Mouse (Mus musculus): Measurements from ENCODE around the gene Dhx40. TPM values are rescaled to one million over a fixed set of nuclear protein-coding genes. Genes with fewer than 3 reads are reported as not detected.
"Not testable (repeated sequence)": the region's sequence is repeated elsewhere in the genome, so short reads cannot be mapped to it uniquely, and the experiment has no call there.

Gene Dhx40
- polyA plus RNA-seq, 1 experiment = 5.4 TPM

- Histone ChIP-seq H3K27me3 (ENCODE audit: control insufficient read depth, insufficient read depth, low read length) (no peaks in the 10 kb centered on the region), H3K4me3 (ENCODE audit: control insufficient read depth, insufficient read depth, low read length) (no peak overlapping the region), H3K4me1 (replicated peaks; ENCODE audit: control insufficient read depth, insufficient read depth, low read length) (peaks cover 3% of the 10 kb centered on the region), H3K27ac (ENCODE audit: control insufficient read depth, insufficient read depth, low read length) (no peak overlapping the region), H3K36me3 (ENCODE audit: control insufficient read depth, insufficient read depth, low read length) (peaks cover 3% of the 10 kb centered on the region; the same call in 1 of the 2 replicates)
- DNase-seq = no peak
- no peak for TF ChIP-seq CTCF (IDR thresholded peaks at IDR 0.05; ENCODE audit: borderline replicate concordance, control insufficient read depth, extremely low read depth, insufficient read depth, low read length, poor library complexity)
- TF ChIP-seq POLR2A (IDR thresholded peaks at IDR 0.05; ENCODE audit: control insufficient read depth, extremely low read depth, insufficient read depth, low read length, poor library complexity) = no peak
- WGBS = 92% methylated on average over 2 of the region's 2 CpGs
These were observed 3.2 kb upstream of the Dhx40 start for GRCm38 (mm10) chr11:86810572-86811325.

- Histone ChIP-seq H3K27ac (ENCODE audit: control insufficient read depth, insufficient read depth, low read length) (no peak overlapping the region), H3K4me3 (ENCODE audit: control insufficient read depth, insufficient read depth, low read length) (no peak overlapping the region), H3K4me1 (replicated peaks; ENCODE audit: control insufficient read depth, insufficient read depth, low read length) (peaks cover 3% of the 10 kb centered on the region), H3K27me3 (ENCODE audit: control insufficient read depth, insufficient read depth, low read length) (no peaks in the 10 kb centered on the region), H3K36me3 (ENCODE audit: control insufficient read depth, insufficient read depth, low read length) (peaks cover 3% of the 10 kb centered on the region)
- TF ChIP-seq CTCF (IDR thresholded peaks at IDR 0.05; ENCODE audit: borderline replicate concordance, control insufficient read depth, extremely low read depth, insufficient read depth, low read length, poor library complexity) (no peak), POLR2A (IDR thresholded peaks at IDR 0.05; ENCODE audit: control insufficient read depth, extremely low read depth, insufficient read depth, low read length, poor library complexity) (no peak)
- DNase-seq = no peak
- WGBS = 90% methylated on average over 4 of the region's 4 CpGs
These were observed 2.3 kb upstream of the Dhx40 start for GRCm38 (mm10) chr11:86809828-86810227.

DNA sequence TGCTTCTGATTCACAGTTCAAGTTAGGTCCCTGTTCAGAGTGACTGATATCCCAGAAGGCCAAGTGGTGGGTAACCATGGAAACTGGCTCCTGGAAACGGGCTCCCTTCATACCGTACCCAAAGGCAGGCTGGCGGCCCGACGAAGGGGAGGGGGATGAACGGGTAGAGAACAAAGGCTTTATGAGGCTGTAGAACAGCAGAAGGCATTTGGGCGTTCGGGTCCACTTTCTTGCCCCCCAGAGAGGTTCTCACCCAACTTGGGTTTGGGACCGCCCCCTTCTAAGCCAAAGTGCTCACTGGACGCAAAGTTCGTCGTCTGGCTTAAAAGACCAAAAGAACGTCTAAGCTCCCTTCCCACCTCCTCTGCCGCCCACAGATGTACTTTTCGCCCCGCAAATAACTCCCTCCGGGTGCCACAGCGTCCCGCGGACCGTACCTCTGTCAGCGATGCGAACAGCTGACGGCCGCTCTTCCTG lies 507 bp downstream of the Dhx40 start:
- H3K27ac ChIP-seq (ENCODE audit: control insufficient read depth, insufficient read depth, low read length) = peak overlapping the region; percentile 3; the same call in 1 of the 2 replicates
- peaks cover 19% of the 10 kb centered on the region for H3K36me3 ChIP-seq (ENCODE audit: control insufficient read depth, insufficient read depth, low read length)
- no peak for TF ChIP-seq POLR2A (IDR thresholded peaks at IDR 0.05; ENCODE audit: control insufficient read depth, extremely low read depth, insufficient read depth, low read length, poor library complexity)
- no peak for TF ChIP-seq CTCF (IDR thresholded peaks at IDR 0.05; ENCODE audit: borderline replicate concordance, control insufficient read depth, extremely low read depth, insufficient read depth, low read length, poor library complexity)
- H3K27me3 ChIP-seq (ENCODE audit: control insufficient read depth, insufficient read depth, low read length) = no peaks in the 10 kb centered on the region
- H3K4me3 ChIP-seq (ENCODE audit: control insufficient read depth, insufficient read depth, low read length) = peak overlapping the region; percentile 91
- WGBS = 1% methylated on average over 25 of the region's 25 CpGs
- peaks cover 3% of the 10 kb centered on the region for H3K4me1 ChIP-seq (replicated peaks; ENCODE audit: control insufficient read depth, insufficient read depth, low read length)
- DNase-seq = peak; percentile 35

- no peak overlapping the region for H3K27ac ChIP-seq (ENCODE audit: control insufficient read depth, insufficient read depth, low read length)
- 86% methylated on average over 1 of the region's 1 CpGs for WGBS
- H3K27me3 ChIP-seq (ENCODE audit: control insufficient read depth, insufficient read depth, low read length) = no peaks in the 10 kb centered on the region
- no peak for DNase-seq
- H3K4me1 ChIP-seq (replicated peaks; ENCODE audit: control insufficient read depth, insufficient read depth, low read length) = no peaks in the 10 kb centered on the region
- no peak overlapping the region for H3K4me3 ChIP-seq (ENCODE audit: control insufficient read depth, insufficient read depth, low read length)
- peaks cover 41% of the 10 kb centered on the region for H3K36me3 ChIP-seq (ENCODE audit: control insufficient read depth, insufficient read depth, low read length)
- TF ChIP-seq CTCF (IDR thresholded peaks at IDR 0.05; ENCODE audit: borderline replicate concordance, control insufficient read depth, extremely low read depth, insufficient read depth, low read length, poor library complexity) = no peak
- no peak for TF ChIP-seq POLR2A (IDR thresholded peaks at IDR 0.05; ENCODE audit: control insufficient read depth, extremely low read depth, insufficient read depth, low read length, poor library complexity)
These were observed 13.4 kb downstream of the Dhx40 start for GRCm38 (mm10) chr11:86794161-86794560.

DNA sequence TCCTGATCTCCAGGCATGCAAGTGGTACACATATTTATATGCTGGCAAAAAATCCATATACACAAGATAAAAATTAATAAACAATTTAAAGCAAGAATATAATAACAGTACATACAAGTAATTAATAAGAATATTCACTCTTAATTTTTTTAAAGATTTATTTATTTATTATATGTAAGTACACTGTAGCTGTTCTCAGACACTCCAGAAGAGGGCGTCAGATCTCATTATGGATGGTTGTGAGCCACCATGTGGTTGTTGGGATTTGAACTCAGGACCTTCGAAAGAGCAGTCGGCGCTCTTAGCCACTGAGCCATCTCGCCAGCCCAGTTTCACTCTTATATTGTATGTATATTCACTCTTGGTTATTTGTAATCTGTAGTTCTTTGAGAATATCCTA lies 20.1 kb downstream of the Dhx40 start:
- not testable (repeated sequence) for H3K4me3 ChIP-seq (ENCODE audit: control insufficient read depth, insufficient read depth, low read length); H3K4me1 ChIP-seq (replicated peaks; ENCODE audit: control insufficient read depth, insufficient read depth, low read length); H3K27ac ChIP-seq (ENCODE audit: control insufficient read depth, insufficient read depth, low read length); H3K27me3 ChIP-seq (ENCODE audit: control insufficient read depth, insufficient read depth, low read length); DNase-seq
- H3K36me3 ChIP-seq (ENCODE audit: control insufficient read depth, insufficient read depth, low read length) = peaks cover 59% of the 10 kb centered on the region
- 98% methylated on average over 5 of the region's 5 CpGs for WGBS

DNA sequence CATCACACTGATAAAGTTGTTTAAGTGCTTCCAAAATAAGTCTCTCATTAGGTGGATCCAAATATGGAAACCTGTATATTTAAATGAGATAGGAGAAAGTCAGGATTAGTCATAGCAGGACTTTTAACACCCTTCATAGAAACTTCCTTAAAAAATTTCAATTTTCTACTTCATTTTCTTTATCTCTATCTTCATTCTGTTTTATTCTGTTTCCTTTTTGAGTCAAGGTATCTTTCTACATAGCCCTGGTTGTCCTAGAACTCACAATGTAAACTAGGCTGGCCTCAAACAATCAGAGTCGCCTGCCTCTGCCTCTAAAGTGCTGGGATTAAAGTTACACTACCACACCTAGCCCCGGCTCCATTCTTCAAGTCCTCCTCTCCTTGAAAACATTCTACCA lies 21.8 kb downstream of the Dhx40 start:
- Histone ChIP-seq H3K27me3 (ENCODE audit: control insufficient read depth, insufficient read depth, low read length) (no peaks in the 10 kb centered on the region), H3K36me3 (ENCODE audit: control insufficient read depth, insufficient read depth, low read length) (peaks cover 54% of the 10 kb centered on the region), H3K4me1 (replicated peaks; ENCODE audit: control insufficient read depth, insufficient read depth, low read length) (no peaks in the 10 kb centered on the region), H3K4me3 (ENCODE audit: control insufficient read depth, insufficient read depth, low read length) (no peak overlapping the region), H3K27ac (ENCODE audit: control insufficient read depth, insufficient read depth, low read length) (no peak overlapping the region)
- WGBS = 93% methylated on average over 2 of the region's 2 CpGs
- TF ChIP-seq CTCF (IDR thresholded peaks at IDR 0.05; ENCODE audit: borderline replicate concordance, control insufficient read depth, extremely low read depth, insufficient read depth, low read length, poor library complexity) = no peak
- TF ChIP-seq POLR2A (IDR thresholded peaks at IDR 0.05; ENCODE audit: control insufficient read depth, extremely low read depth, insufficient read depth, low read length, poor library complexity) = no peak
- DNase-seq = no peak

GRCm38 (mm10) chr11:86769884-86770283 lies 37.7 kb downstream of the Dhx40 start:
- WGBS = 97% methylated on average over 4 of the region's 4 CpGs
- no peak for TF ChIP-seq CTCF (IDR thresholded peaks at IDR 0.05; ENCODE audit: borderline replicate concordance, control insufficient read depth, extremely low read depth, insufficient read depth, low read length, poor library complexity)
- no peak for TF ChIP-seq POLR2A (IDR thresholded peaks at IDR 0.05; ENCODE audit: control insufficient read depth, extremely low read depth, insufficient read depth, low read length, poor library complexity)

More at GRCm38 (mm10) chr11:86769884-86770283, 37.7 kb downstream of the Dhx40 start:
- H3K36me3 ChIP-seq (ENCODE audit: control insufficient read depth, insufficient read depth, low read length) = peaks cover 27% of the 10 kb centered on the region
- H3K27ac ChIP-seq (ENCODE audit: control insufficient read depth, insufficient read depth, low read length) = no peak overlapping the region
- H3K4me3 ChIP-seq (ENCODE audit: control insufficient read depth, insufficient read depth, low read length) = no peak overlapping the region
- no peak for DNase-seq
- no peaks in the 10 kb centered on the region for H3K4me1 ChIP-seq (replicated peaks; ENCODE audit: control insufficient read depth, insufficient read depth, low read length)
- no peaks in the 10 kb centered on the region for H3K27me3 ChIP-seq (ENCODE audit: control insufficient read depth, insufficient read depth, low read length)

All from thymus, adult 2 months (tissue).